Mouse (Mus musculus) adrenal gland, postnatal 14 days (tissue): ENCODE data around the gene Bglap2. TPM values are rescaled to one million over a fixed set of nuclear protein-coding genes. Genes with fewer than 3 reads are reported as not detected.

Experiments used
- DNase-seq: peaks from one replicate; pipeline ENCODE4 v3.0.0; 2021; ENCODE audit warnings: mixed read lengths
- total RNA-seq: library from RNA; stranded (reverse); gene quantifications from 2 replicates; pipeline ENCODE4 v1.2.3, GENCODE M21; 2021

Gene Bglap2
- total RNA-seq, 1 experiment from 2014 or later: not detected

DNA sequence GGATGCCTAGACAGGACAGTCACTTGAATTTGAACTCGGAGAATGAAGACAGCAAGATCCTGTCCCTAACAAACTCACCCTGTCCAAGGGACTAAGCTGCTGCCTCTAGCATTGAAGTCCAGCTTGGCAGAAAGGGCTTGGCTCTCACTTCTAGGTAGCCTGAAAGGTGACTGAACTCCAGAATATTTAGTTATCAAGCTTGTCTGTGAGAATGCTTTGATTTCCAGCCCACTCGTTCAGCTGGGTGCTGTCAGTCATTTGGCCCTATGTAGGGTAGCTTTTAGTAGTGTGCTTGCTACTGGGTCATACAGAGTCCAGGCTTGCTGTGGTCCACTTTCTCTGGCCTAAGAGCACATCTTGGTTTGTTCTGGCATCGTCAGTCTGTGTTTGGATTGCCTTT, 39.5 kb downstream of the Bglap2 start:
- DNase-seq: no peak

- DNase-seq: no peak
These were observed 40.2 kb downstream of the Bglap2 start for GRCm38 (mm10) chr3:88338316-88338715.

GRCm38 (mm10) chr3:88337367-88338020, 41.0 kb downstream of the Bglap2 start:
- DNase-seq: no peak

GRCm38 (mm10) chr3:88336058-88337013, 42.2 kb downstream of the Bglap2 start, which contains the start of the genes Tmem79 and Smg5:
Gene Tmem79, minus strand, starts transcription at chr3:88336148.
Gene Smg5, plus strand, starts transcription at chr3:88336260.
- DNase-seq: peak; percentile 98

- DNase-seq: peak; percentile 70
These were observed 43.0 kb downstream of the Bglap2 start for GRCm38 (mm10) chr3:88335436-88336053.

DNA sequence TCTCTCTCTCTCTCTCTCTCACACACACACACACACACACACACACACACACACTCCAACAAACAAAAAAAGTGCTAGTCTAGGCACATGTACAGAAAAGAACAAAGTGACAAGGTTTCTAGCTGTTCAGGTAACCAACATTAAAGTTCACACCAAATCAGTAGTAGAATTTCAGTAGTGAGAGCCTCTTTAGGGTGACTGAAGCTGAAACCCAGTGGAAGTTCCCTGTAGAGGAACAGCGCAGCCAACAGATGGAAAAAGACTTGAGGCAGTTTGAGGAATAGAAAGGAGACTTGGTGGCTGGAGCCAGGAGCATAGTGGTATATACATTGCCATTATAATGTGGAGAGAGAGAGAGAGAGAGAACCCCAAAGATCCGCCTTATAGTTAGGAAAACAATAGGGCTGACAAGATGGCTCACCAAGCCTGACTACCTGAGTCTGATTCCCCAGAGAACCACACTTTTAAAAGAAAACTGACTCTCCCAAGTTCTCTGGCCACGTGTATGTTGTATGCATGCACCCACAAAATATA, 43.5 kb downstream of the Bglap2 start:
- no peak for DNase-seq

DNA sequence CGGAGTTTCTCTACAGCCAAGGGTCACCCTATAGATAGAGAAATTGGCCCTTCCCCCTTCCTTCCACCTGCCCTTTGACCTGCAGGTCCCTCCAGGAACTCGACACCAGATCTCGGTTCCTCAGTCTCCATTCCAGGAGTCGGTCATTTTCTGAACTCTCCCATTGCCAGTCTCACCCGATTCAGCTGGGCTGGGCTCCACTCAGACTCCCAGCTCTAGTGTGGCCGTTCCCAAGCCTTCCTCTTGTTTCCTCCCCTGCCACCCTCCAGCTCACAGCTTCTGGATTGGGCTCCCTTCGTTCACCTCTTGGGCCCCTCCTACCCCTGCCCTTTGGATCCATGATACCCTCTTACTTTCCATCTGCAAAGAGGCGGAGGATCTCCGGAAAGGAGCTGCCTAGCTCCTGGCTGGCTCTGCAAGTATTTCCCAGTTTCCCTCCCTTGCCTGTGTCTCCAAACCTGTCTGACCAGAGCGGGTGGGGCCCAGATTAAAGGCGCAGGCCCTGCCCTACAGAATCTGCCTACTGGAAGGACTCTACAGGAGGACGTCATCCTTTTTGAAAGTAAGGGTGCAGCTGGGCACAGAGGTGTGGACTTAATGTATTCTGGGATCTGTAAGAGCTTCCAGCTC, 44.4 kb downstream of the Bglap2 start:
- no peak for DNase-seq

DNA sequence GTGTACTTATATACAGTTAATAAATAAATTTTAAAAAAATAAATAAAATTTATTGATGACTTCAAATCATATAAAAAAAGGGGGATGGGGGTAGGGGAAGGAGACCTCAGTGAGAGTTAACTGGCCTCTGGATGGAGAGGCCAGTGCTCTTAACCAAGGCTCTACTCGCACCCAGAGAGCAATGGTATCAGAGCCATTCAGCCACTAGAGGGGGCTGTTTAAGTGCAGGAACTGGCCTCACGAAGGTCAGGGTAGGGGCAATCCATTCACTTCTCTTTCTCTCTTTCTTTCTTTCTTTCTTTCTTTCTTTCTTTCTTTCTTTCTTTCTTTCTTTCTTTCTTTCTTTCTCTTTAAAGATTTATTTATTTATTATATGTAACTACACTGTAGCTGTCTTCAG, 47.2 kb downstream of the Bglap2 start:
- peak; percentile 82 for DNase-seq

DNA sequence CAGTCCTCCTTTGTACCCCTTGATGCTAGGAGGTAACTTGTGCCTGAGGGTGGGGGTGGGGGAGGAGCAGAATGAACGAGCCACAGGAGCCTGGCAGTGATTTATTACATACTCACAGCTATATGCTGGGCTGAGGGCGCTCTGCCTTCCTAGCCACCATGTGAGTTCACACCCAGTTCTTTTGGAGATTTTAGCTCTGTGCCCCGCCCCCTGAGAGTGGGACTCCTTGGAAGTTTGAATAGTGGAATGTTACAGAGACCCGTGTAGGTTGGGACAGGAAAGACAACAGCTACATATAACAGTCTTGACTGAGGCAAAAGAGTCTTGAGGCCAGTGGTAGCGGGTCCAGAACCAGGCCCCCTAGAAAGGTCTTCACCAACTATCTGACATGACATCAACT, 49.5 kb downstream of the Bglap2 start:
- no peak for DNase-seq

Other genes starting within 250 kb of the Bglap2 start
- 92.9 and 98.4 TPM in 2 replicates for gene Mef2d, start 236.3 kb downstream of the Bglap2 start, total RNA-seq
- gene Rhbg, start 124.0 kb downstream of the Bglap2 start, total RNA-seq: 0.86 and 2.1 TPM in 2 replicates
- 0.96 and 1.5 TPM in 2 replicates for gene Gm38392, start 91.5 kb downstream of the Bglap2 start, total RNA-seq
- 8.3 and 9.7 TPM in 2 replicates for gene Tsacc, start 81.7 kb downstream of the Bglap2 start, total RNA-seq
- 255 and 265 TPM in 2 replicates for gene Cct3, start 81.6 kb downstream of the Bglap2 start, total RNA-seq
- gene Glmp, start 53.7 kb downstream of the Bglap2 start, total RNA-seq: 139 and 159 TPM in 2 replicates
- gene Tmem79, start 42.6 kb downstream of the Bglap2 start, total RNA-seq: 15.9 and 22.2 TPM in 2 replicates
- gene Smg5, start 42.4 kb downstream of the Bglap2 start, total RNA-seq: 44.5 and 55.1 TPM in 2 replicates
- 3.0 TPM in 2 replicates for gene Paqr6, start 14.1 kb downstream of the Bglap2 start, total RNA-seq
- gene Bglap3, start 6.0 kb downstream of the Bglap2 start, total RNA-seq: 0.67 and 0.94 TPM in 2 replicates
- 2.1 and 3.3 TPM in 2 replicates for gene Bglap, start 5.8 kb upstream of the Bglap2 start, total RNA-seq
- gene Pmf1, start 31.6 kb upstream of the Bglap2 start, total RNA-seq: 57.0 and 58.2 TPM in 2 replicates
- gene Slc25a44, start 46.4 kb upstream of the Bglap2 start, total RNA-seq: 46.7 and 51.7 TPM in 2 replicates
- gene Sema4a, start 82.5 kb upstream of the Bglap2 start, total RNA-seq: 11.0 and 11.5 TPM in 2 replicates
- 97.6 and 99.3 TPM in 2 replicates for gene Lmna, start 131.3 kb upstream of the Bglap2 start, total RNA-seq
- gene Mex3a, start 153.7 kb upstream of the Bglap2 start, total RNA-seq: 4.2 and 4.4 TPM in 2 replicates
- gene Rab25, start 169.6 kb upstream of the Bglap2 start, total RNA-seq: not detected in 2 replicates
- gene Lamtor2, start 174.4 kb upstream of the Bglap2 start, total RNA-seq: 133 and 138 TPM in 2 replicates
- gene Ubqln4, start 175.1 kb upstream of the Bglap2 start, total RNA-seq: 70.3 and 75.3 TPM in 2 replicates
- 222 and 252 TPM in 2 replicates for gene Ssr2, start 197.2 kb upstream of the Bglap2 start, total RNA-seq
- gene Arhgef2, start 227.3 kb upstream of the Bglap2 start, total RNA-seq: 36.9 and 67.6 TPM in 2 replicates